Mouse (Mus musculus) heart, adult 18-20 months (tissue): ENCODE measurements around the gene Atp10a. TPM values are rescaled to one million over a fixed set of nuclear protein-coding genes. Genes with fewer than 3 reads are reported as not detected.

Source experiments
- DNase-seq, 2 experiments: peaks; one replicate each; pipeline ENCODE4 v3.0.0; 2021 to 2022; ENCODE audit warnings: mixed read lengths in 1 of 2
- total RNA-seq, 2 experiments: library from RNA; stranded (reverse); gene quantifications; 2 replicates each; pipeline ENCODE4 v1.2.3; 2021

Gene Atp10a
- total RNA-seq, 2 experiments from 2014 or later, result 1.3 to 2.1 TPM

GRCm38 (mm10) chr7:58736841-58737547 is 81.0 kb downstream of the Atp10a start:
- DNase-seq, result no peak

- no peak for DNase-seq
Measured at GRCm38 (mm10) chr7:58740196-58740595, 84.2 kb downstream of the Atp10a start.

DNA sequence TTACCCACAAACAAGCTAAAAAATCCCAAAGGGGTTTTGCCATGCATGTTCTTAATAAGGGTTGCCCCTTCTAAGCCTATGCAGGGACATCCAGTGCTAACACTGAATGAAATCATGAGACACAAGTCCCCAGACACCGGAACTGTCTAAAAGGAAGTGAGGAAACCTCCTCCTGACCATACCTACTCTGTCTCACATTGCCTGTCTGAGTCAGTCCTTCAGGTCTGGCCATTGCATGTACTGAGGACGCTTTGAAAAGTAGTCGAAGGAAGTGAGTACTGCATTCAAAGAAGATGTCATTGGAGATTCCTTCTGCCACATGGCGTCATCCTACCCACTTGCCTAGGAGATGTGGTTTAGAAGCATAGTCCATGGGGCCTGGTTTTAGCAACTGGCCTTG is 84.9 kb downstream of the Atp10a start:
- DNase-seq, result no peak

DNA sequence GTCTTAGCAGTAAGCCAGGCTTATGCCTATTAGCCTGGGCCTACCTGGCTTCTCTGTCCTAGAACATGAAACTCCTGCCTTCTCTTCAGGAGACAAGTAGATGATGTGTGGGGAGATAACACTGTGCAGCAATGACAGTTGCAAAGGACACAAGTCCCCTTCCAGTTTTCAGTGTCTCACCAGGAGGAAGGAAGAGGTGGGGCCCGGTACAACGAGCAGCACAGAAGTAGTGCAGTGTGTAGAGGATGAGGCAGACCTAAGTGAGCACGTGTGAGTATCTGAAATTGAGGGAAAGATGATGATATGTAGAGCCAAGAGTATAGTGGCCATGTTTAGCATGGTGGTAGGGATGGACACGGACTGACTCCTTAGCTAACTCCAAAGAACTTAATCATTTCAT is 86.0 kb downstream of the Atp10a start:
- no peak for DNase-seq

GRCm38 (mm10) chr7:58742648-58743047 is 86.7 kb downstream of the Atp10a start:
- DNase-seq, result no peak

GRCm38 (mm10) chr7:58743362-58744320 is 87.7 kb downstream of the Atp10a start:
- DNase-seq, result peak; percentile 28 to 55

- no peak for DNase-seq
Measured at GRCm38 (mm10) chr7:58746817-58747216, 90.9 kb downstream of the Atp10a start.

- DNase-seq, result peak in 1 of 2 experiments; percentile 45
Measured at GRCm38 (mm10) chr7:58749904-58750612, 94.1 kb downstream of the Atp10a start.

- DNase-seq, result no peak
Measured at GRCm38 (mm10) chr7:58752041-58752440, 96.1 kb downstream of the Atp10a start.

DNA sequence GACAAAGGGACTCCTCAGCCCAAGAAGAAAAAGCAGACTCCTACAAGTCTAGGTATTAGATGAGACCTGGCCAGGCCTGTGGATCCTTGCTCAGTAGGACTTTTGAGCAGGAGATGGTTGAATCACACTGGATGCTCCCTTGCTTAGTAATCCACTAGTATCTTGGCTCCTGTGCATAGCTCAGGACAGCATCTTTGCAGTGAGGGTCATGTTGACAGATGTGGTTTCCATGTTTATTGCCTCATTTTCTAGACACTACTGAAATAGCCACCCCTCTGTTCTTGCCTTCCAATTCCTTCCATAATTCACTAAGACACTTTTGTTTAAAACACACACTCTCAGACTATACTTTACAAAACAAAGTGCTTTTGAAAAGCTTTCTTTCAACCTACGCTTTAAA is 98.1 kb downstream of the Atp10a start:
- no peak for DNase-seq

DNA sequence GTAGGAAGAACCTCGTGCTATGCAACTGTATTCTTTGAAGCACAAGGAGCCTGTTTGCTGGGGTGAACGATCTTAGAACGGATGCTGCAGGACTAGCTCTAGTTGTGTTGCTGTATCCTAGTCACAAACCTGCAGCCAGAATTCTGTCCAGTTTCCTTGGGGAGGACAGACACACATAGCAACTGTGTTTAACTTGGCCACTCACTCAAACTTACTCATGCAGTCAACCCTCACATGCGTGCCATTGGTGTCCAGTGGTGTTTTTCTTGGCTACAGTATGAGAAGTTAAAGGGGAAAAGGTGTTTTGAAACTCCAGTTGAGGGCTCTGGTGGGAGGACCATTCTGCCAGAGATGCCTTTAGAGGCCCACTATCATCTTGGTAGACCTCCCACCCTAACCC is 98.6 kb downstream of the Atp10a start:
- peak in 1 of 2 experiments; percentile 17 for DNase-seq

DNA sequence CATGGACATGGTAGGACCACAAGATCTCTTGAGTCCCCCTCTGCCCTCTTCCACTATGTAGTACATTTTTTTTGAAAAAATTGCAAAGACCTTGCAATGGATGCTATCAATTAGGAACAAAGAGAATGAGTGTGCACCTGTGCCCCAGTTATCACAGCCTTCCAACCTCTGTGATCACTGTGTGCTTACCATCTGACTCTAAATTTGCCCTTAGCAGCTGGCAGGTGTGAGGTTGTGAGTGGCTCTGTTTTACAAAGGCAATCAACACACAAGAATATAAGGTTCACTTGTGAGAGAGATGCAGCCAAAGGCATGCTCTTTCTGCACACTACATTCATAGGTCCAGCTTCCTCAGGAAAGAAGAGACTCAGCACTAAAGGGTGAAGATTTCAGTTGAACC is 99.1 kb downstream of the Atp10a start:
- DNase-seq, result no peak

DNA sequence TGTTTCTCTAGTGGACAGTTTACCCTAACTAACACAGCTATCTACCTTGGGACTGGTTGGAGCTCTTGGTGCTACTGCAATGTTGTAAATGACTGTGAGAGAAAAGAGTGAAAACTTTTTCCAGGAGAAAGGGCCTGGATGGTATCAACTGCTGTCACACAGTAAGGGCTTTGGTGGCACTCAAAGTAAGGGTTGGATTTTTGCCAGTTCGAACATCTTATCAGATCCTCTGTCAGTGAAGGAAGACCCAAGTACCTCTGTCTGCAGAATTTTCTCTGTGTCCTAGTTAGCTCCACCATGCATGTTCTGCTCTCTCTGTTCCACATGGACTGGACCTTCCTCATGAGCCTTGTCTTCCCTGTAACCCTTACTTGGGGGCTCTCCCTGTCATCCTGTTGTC is 99.9 kb downstream of the Atp10a start:
- no peak for DNase-seq

GRCm38 (mm10) chr7:58757331-58757730 is 101.4 kb downstream of the Atp10a start:
- no peak for DNase-seq

DNA sequence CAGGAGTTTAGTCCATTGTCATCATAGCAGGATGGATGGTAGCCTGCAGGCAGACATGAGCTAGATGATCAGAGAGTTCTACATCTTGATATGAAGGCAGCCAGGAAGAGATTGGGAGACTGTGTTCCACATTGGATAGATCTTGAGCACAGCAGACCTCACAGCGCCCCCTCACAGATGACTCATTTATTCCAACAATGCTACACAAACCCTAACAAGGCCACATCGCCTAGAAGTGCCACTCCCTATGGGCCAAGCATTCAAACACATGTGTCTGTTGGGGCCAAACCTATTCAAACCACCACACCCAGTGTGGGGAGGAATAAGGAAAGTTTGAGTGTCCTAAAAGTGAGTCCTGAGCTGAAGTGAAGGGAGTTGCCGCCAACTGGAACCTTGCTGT is 102.4 kb downstream of the Atp10a start:
- no peak for DNase-seq

DNA sequence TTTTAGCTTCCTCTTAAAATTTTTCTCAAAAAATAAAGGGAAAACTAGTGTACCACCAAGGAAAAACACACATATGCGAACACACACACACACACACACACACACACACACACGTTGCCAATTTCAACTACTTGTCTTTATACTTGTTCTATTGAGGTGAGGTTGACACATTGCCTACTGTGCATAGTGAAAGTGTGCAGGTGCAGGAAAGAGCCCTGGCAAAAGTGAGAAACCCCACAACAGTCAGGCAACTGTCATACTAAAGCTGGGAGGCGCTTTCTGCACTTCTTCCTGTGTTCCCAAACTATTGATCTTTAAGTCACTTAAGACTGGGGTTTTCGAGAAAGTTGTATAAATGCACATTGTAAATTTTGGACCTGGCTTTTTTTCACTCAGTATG is 103.3 kb downstream of the Atp10a start:
- no peak for DNase-seq

GRCm38 (mm10) chr7:58767257-58767656 is 111.3 kb downstream of the Atp10a start:
- peak; percentile 58 to 59 for DNase-seq

DNA sequence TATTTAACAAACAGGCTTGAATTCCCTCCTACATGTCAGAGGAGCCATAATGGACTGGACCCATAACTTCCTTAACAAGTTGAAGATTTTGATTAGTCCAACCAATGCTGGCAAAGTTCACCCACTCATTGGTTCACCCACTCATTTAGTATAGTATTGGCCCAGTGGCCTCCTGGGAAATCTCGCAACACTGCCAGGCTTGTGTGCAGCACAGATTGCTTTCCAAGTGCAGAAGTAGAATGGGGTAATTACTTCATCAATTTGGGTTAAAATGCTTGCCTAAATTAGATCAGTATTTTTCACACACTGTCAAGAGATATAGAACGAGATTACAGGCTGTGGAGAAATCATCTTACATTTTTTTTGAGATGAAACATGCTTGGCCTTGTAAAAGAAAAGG is 112.3 kb downstream of the Atp10a start:
- DNase-seq, result no peak

GRCm38 (mm10) chr7:58770254-58770653 is 114.3 kb downstream of the Atp10a start:
- DNase-seq, result peak in 1 of 2 experiments; percentile 37

DNA sequence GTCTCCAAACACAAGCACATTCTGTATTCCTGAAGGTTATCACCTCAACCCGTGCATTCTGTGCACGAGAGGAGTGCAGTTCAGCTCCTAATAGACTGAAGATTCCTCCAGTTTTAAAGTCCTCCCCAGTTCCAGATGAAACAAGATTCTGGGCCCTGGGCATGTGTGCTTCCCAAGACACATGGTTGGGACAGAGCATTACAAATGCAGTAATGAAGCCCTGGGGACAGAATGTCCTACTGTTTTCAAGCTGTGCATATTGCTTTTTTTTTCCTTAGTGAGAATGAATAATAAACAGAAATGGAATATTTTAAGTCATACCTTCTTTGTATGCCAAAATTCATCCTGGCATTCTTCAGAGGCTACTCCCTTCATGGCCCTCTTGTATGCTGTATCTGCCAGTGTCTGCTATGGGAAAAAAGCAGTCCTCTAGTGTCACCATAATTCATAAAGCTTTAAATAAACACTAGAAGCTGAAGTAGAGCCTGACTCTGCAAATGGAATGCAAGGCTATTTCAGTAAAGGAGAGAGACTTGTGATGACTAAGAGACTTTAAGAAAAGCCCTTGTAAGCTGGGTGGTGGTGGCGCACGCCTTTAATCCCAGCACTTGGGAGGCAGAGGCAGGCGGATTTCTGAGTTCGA is 116.2 kb downstream of the Atp10a start:
- peak in 1 of 2 experiments; percentile 42 for DNase-seq

DNA sequence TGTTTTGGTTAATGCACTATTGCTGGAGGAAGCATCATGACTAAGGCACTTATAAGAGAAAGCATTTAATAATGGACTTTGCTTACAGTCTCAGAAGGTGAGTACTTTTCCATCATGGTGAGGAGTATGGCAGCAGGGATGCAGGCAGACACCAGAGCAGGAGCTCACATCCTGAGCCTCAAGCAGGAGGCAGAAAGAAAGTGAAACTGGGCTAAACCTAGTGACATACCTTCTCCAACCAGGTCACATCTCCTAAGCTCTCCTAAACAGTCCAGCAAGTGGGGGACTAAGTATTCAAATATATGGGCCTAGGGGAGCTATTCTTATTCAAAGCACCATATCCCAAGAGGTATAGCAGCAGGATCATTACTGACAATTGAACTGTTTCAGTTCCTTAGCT is 123.2 kb downstream of the Atp10a start:
- no peak for DNase-seq

DNA sequence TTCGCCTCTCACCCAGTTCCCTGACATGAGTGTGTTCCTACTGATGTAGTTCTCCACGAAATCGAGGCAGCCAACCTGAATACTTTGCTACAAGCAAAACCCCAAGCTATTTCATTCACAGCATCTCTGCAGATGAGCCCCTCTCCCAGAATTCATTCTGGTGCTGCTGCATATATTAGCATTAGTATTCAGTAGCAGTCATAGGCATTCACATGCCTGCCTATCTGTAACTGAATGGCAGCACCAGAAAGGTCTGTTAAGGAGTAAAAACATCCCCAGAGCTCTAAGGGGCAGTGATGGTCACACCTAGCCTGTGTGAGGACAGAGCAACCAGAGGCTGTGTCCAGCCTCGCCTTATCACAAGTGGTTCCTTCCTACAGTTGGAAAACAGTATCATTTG is 131.0 kb downstream of the Atp10a start:
- DNase-seq, result no peak
